Mouse (Mus musculus) intestine, embryonic 15.5 days (tissue): ENCODE measurements around the gene Ptpa. TPM values are rescaled to one million over a fixed set of nuclear protein-coding genes. Genes with fewer than 3 reads are reported as not detected.

Experiments
- polyA plus RNA-seq: library from polyadenylated mRNA; unstranded; fragments of >200 nt; fragmentation: Nextera tagmentation; extraction: Ambion mirVana; gene quantifications from 2 replicates; pipeline ENCODE4 v1.2.1, GENCODE M21; 2015

Gene Ptpa
- polyA plus RNA-seq, 1 experiment from 2014 or later: 117 TPM

Other genes starting within 250 kb of the Ptpa start
- gene Endog, start 244.5 kb upstream of the Ptpa start, polyA plus RNA-seq: 40.9 and 41.9 TPM in 2 replicates
- gene Spout1, start 237.6 kb upstream of the Ptpa start, polyA plus RNA-seq: 59.9 and 62.9 TPM in 2 replicates
- gene Kyat1, start 210.2 kb upstream of the Ptpa start, polyA plus RNA-seq: 18.4 and 19.6 TPM in 2 replicates
- gene Lrrc8a, start 178.3 kb upstream of the Ptpa start, polyA plus RNA-seq: 37.0 and 37.7 TPM in 2 replicates
- gene Gm28035, start 175.5 kb upstream of the Ptpa start, polyA plus RNA-seq: 0.21 and 0.29 TPM in 2 replicates
- gene Phyhd1, start 149.8 kb upstream of the Ptpa start, polyA plus RNA-seq: 9.8 and 11.5 TPM in 2 replicates
- gene Gm28038, start 135.0 kb upstream of the Ptpa start, polyA plus RNA-seq: not detected in 2 replicates
- 28.8 and 34.4 TPM in 2 replicates for gene Dolk, start 129.7 kb upstream of the Ptpa start, polyA plus RNA-seq
- gene Nup188, start 129.6 kb upstream of the Ptpa start, polyA plus RNA-seq: 29.1 and 29.4 TPM in 2 replicates
- 68.4 and 69.4 TPM in 2 replicates for gene Sh3glb2, start 56.7 kb upstream of the Ptpa start, polyA plus RNA-seq
- gene Miga2, start 51.8 kb upstream of the Ptpa start, polyA plus RNA-seq: 20.9 and 24.1 TPM in 2 replicates
- 44.5 and 50.9 TPM in 2 replicates for gene Dolpp1, start 23.8 kb upstream of the Ptpa start, polyA plus RNA-seq
- gene Crat, start 226 bp upstream of the Ptpa start, polyA plus RNA-seq: 19.6 and 19.8 TPM in 2 replicates
- gene Ier5l, start 58.2 kb downstream of the Ptpa start, polyA plus RNA-seq: 1.3 and 1.6 TPM in 2 replicates
- 0.63 and 0.72 TPM in 2 replicates for gene Cstad, start 179.0 kb downstream of the Ptpa start, polyA plus RNA-seq